29 mouse cellular contexts compared by ENCODE assay signal in genomic region chr2:106961650-106962049, GRCm38 (mm10). TPM values are rescaled to one million over a fixed set of nuclear protein-coding genes. Genes with fewer than 3 reads are reported as not detected.
DNase-seq lines count a peak whose midpoint lies in the region; ATAC-seq and TF ChIP-seq lines count a peak whose summit lies in the region.
"Had no signal": no experiment of that assay in that cellular context is flagged by ENCODE, and none has a peak within 500 bp of the region (broad histone marks: within the 10 kb centered on the region; RNA-seq: fewer than 3 reads in every experiment).

No protein-coding gene starts in this region.

- WGBS in hindbrain, embryonic 14.5 days, result 77% methylated on average over 3 of the region's 3 CpGs
- WGBS in hindbrain, embryonic 13.5 days, result 86% methylated on average over 3 of the region's 3 CpGs
- 80% methylated on average over 3 of the region's 3 CpGs for WGBS in midbrain, embryonic 14.5 days
- WGBS in midbrain, embryonic 13.5 days, result 85% methylated on average over 3 of the region's 3 CpGs

- H3K4me3 ChIP-seq in hindbrain, embryonic 14.5 days (replicated peaks; ENCODE audit: low read length), result no peak overlapping the region
- no peak overlapping the region for H3K4me3 ChIP-seq in hindbrain, embryonic 13.5 days
- H3K4me3 ChIP-seq in midbrain, embryonic 14.5 days (replicated peaks; ENCODE audit: low read depth, low read length), result no peak overlapping the region
- no peak overlapping the region for H3K4me3 ChIP-seq in midbrain, embryonic 13.5 days (replicated peaks)
- H3K4me3 ChIP-seq: embryonic facial prominence, embryonic 13.5 days; forebrain, embryonic 10.5 days; heart, embryonic 12.5 days; kidney, embryonic 15.5 days; liver, embryonic 12.5 days; megakaryocyte, embryonic 14.5 days had no signal

- H3K4me2 ChIP-seq in hindbrain, embryonic 14.5 days (replicated peaks), result no peak overlapping the region
- no peak overlapping the region for H3K4me2 ChIP-seq in hindbrain, embryonic 13.5 days
- no peak overlapping the region for H3K4me2 ChIP-seq in midbrain, embryonic 14.5 days (ENCODE audit: low read length)
- H3K4me2 ChIP-seq in midbrain, embryonic 13.5 days (replicated peaks), result no peak overlapping the region
- H3K4me2 ChIP-seq: embryonic facial prominence, embryonic 13.5 days; heart, embryonic 12.5 days; kidney, embryonic 15.5 days; liver, embryonic 12.5 days had no signal

- peak; percentile 31 for DNase-seq in hindbrain, embryonic 14.5 days (ENCODE audit: low spot score)
- peak; percentile 65 for DNase-seq in midbrain, embryonic 14.5 days
- DNase-seq in NIH3T3 (ENCODE audit: low read depth), result peak; percentile 36
- peak; percentile 44 for DNase-seq in brain, embryonic 14.5 days (ENCODE audit: low read depth)
- no peak for DNase-seq in adrenal gland, postnatal 4 days (ENCODE audit: low spot score in 2 of 2)
- DNase-seq: adrenal gland, adult 8-10 months; cerebellum, adult 18-20 months; cerebellum, postnatal 10 days; gastrocnemius, postnatal 10 days; heart, postnatal 10 days; kidney, adult 11 months; layer of hippocampus, postnatal 36 days; left cerebral cortex, postnatal 4 days; liver, postnatal 0 days; lung, postnatal 4 days; right cerebral cortex, adult 18-20 months; spleen, adult 18-20 months; thymus, postnatal 36 days had no signal

- H3K27me3 ChIP-seq in hindbrain, embryonic 14.5 days (ENCODE audit: control insufficient read depth, insufficient read depth, low read length), result no peaks in the 10 kb centered on the region
- no peaks in the 10 kb centered on the region for H3K27me3 ChIP-seq in hindbrain, embryonic 13.5 days
- H3K27me3 ChIP-seq in midbrain, embryonic 14.5 days (ENCODE audit: control insufficient read depth, insufficient read depth, low read length), result no peaks in the 10 kb centered on the region
- H3K27me3 ChIP-seq in midbrain, embryonic 13.5 days, result no peaks in the 10 kb centered on the region
- H3K27me3 ChIP-seq: CH12.LX; embryonic facial prominence, embryonic 13.5 days; heart, embryonic 12.5 days; kidney, embryonic 15.5 days; liver, embryonic 12.5 days; megakaryocyte, embryonic 14.5 days had no signal

- peaks cover 32% of the 10 kb centered on the region for H3K36me3 ChIP-seq in hindbrain, embryonic 14.5 days (replicated peaks; ENCODE audit: control insufficient read depth, insufficient read depth)
- H3K36me3 ChIP-seq in hindbrain, embryonic 13.5 days, result peaks cover 30% of the 10 kb centered on the region
- H3K36me3 ChIP-seq in midbrain, embryonic 14.5 days (ENCODE audit: control insufficient read depth, insufficient read depth, low read length), result peaks cover 30% of the 10 kb centered on the region
- H3K36me3 ChIP-seq in midbrain, embryonic 13.5 days, result peaks cover 23% of the 10 kb centered on the region

- TF ChIP-seq POLR2A in brain, embryonic 14.5 days (IDR thresholded peaks at IDR 0.05; ENCODE audit: borderline replicate concordance, extremely low read depth, insufficient read depth, insufficient read length, poor library complexity, severe bottlenecking), result no peak

- ATAC-seq in hindbrain, embryonic 14.5 days (ENCODE audit: low FRiP score), result 0 out of 2 replicates have a peak, but pooled peaks have one; percentile 24
- no peak; the same call in 1 of the 2 replicates for ATAC-seq in hindbrain, embryonic 13.5 days (ENCODE audit: low FRiP score)
- no peak for ATAC-seq in midbrain, embryonic 14.5 days (ENCODE audit: low FRiP score, low TSS enrichment)
- no peak for ATAC-seq in midbrain, embryonic 13.5 days
- ATAC-seq: forebrain, embryonic 16.5 days; inflammation-experienced regulatory T-cells, adult 6 months; liver, embryonic 12.5 days; liver, postnatal 0 days had no signal

- H3K27ac ChIP-seq in hindbrain, embryonic 14.5 days, result no peak overlapping the region
- no peak overlapping the region for H3K27ac ChIP-seq in hindbrain, embryonic 13.5 days
- H3K27ac ChIP-seq in midbrain, embryonic 14.5 days (replicated peaks; ENCODE audit: low read depth, low read length), result no peak overlapping the region
- no peak overlapping the region for H3K27ac ChIP-seq in midbrain, embryonic 13.5 days
- H3K27ac ChIP-seq: embryonic facial prominence, embryonic 13.5 days; forebrain, embryonic 10.5 days; kidney, embryonic 15.5 days; liver, embryonic 12.5 days had no signal

- H3K9me3 ChIP-seq in hindbrain, embryonic 14.5 days (ENCODE audit: control insufficient read depth, low read length), result no peaks in the 10 kb centered on the region
- H3K9me3 ChIP-seq in hindbrain, embryonic 13.5 days, result no peaks in the 10 kb centered on the region
- no peaks in the 10 kb centered on the region for H3K9me3 ChIP-seq in midbrain, embryonic 14.5 days (ENCODE audit: control insufficient read depth, low read length)
- no peaks in the 10 kb centered on the region for H3K9me3 ChIP-seq in midbrain, embryonic 13.5 days
- H3K9me3 ChIP-seq: embryonic facial prominence, embryonic 13.5 days; forebrain, embryonic 10.5 days; heart, embryonic 12.5 days; kidney, embryonic 15.5 days; liver, embryonic 12.5 days; megakaryocyte, embryonic 14.5 days had no signal

- H3K4me1 ChIP-seq in hindbrain, embryonic 14.5 days (replicated peaks; ENCODE audit: control insufficient read depth, insufficient read depth, low read length), result no peaks in the 10 kb centered on the region
- no peaks in the 10 kb centered on the region for H3K4me1 ChIP-seq in hindbrain, embryonic 13.5 days (replicated peaks)
- no peaks in the 10 kb centered on the region for H3K4me1 ChIP-seq in midbrain, embryonic 14.5 days (ENCODE audit: control insufficient read depth, insufficient read depth, low read length)
- no peaks in the 10 kb centered on the region for H3K4me1 ChIP-seq in midbrain, embryonic 13.5 days (replicated peaks)
- H3K4me1 ChIP-seq: embryonic facial prominence, embryonic 13.5 days; forebrain, embryonic 10.5 days; liver, embryonic 12.5 days; megakaryocyte, embryonic 14.5 days had no signal

- no peak for TF ChIP-seq CTCF in brain, embryonic 14.5 days (IDR thresholded peaks at IDR 0.05; ENCODE audit: borderline replicate concordance, extremely low read depth, insufficient read depth, insufficient read length)

- no peak overlapping the region for H3K9ac ChIP-seq in hindbrain, embryonic 14.5 days
- H3K9ac ChIP-seq in hindbrain, embryonic 13.5 days, result no peak overlapping the region
- no peak overlapping the region for H3K9ac ChIP-seq in midbrain, embryonic 14.5 days (replicated peaks; ENCODE audit: low read length)
- H3K9ac ChIP-seq in midbrain, embryonic 13.5 days (replicated peaks), result no peak overlapping the region
- H3K9ac ChIP-seq: embryonic facial prominence, embryonic 13.5 days; heart, embryonic 12.5 days; kidney, embryonic 15.5 days; liver, embryonic 12.5 days; liver, postnatal 0 days had no signal

RNA-seq across cellular contexts. Expression of gene Arl14ep, which starts 12.6 kb away (rescaled TPM):
- 37.9 and 39.4 TPM in 2 replicates for polyA plus RNA-seq in hindbrain, embryonic 14.5 days (2014; fragmentation: Nextera tagmentation; extraction: Ambion mirVana)
- 39.2 and 40.9 TPM in 2 replicates for polyA plus RNA-seq in hindbrain, embryonic 13.5 days (2015; fragmentation: Nextera tagmentation; extraction: Ambion mirVana)
- polyA plus RNA-seq in midbrain, embryonic 14.5 days (2014; fragmentation: Nextera tagmentation; extraction: Ambion mirVana), result 34.8 and 44.6 TPM in 2 replicates
- 42.6 and 43.9 TPM in 2 replicates for polyA plus RNA-seq in midbrain, embryonic 13.5 days (2015; fragmentation: Nextera tagmentation; extraction: Ambion mirVana)
- 21.8 and 27.4 TPM in 2 replicates for polyA plus RNA-seq in brain, embryonic 14.5 days (2012; rRNA removed)
- 10 to 100 TPM; 49.4 to 49.7 TPM for total RNA-seq in adrenal gland, postnatal 4 days (2021)

Comparison
In these comparisons a context has a peak if more than half of its experiments do, and no peak if none do; other contexts are left out.
1. DNase-seq: peak in hindbrain, embryonic 14.5 days (single experiment), midbrain, embryonic 14.5 days (single experiment), NIH3T3 (single experiment) and brain, embryonic 14.5 days (single experiment); none in adrenal gland, postnatal 4 days (0 of 2).